Mouse (Mus musculus) heart, embryonic 16.5 days (tissue): ENCODE data around the gene Wdr4. TPM values are rescaled to one million over a fixed set of nuclear protein-coding genes. Genes with fewer than 3 reads are reported as not detected.
A peak's percentile ranks its signal among the peaks of the same experiment; 100 is the strongest.

Experiments
- ATAC-seq: fragments of 200-750 bp; cut with Nextera tagmentation; replicated peaks from 2 replicates; pipeline ENCODE4 v1.8.0; 2017; ENCODE audit warnings: moderate number of reproducible peaks; ENCODE audit not compliant: insufficient read depth, low FRiP score; ENCODE audit errors: extremely low read depth
- H3K27ac ChIP-seq: fragments of 300-500 bp; sonication (generic); 2 replicates; pipeline ENCODE4 v1.5.1; 2014; ENCODE audit warnings: mild to moderate bottlenecking, low read length, control low read depth, moderate library complexity
- H3K27me3 ChIP-seq: fragments of 300-500 bp; sonication (generic); 2 replicates; pipeline ENCODE4 v1.6.1; 2014; ENCODE audit warnings: low read length, mixed read lengths; ENCODE audit not compliant: control insufficient read depth, insufficient read depth
- H3K36me3 ChIP-seq: fragments of 300-500 bp; sonication (generic); 2 replicates; pipeline ENCODE4 v1.6.1; 2014; ENCODE audit not compliant: control insufficient read depth, insufficient read depth
- H3K4me1 ChIP-seq: fragments of 300-500 bp; sonication (generic); 2 replicates; pipeline ENCODE4 v1.6.1; 2014; ENCODE audit warnings: low read length, mixed read lengths; ENCODE audit not compliant: control insufficient read depth, insufficient read depth
- H3K4me2 ChIP-seq: fragments of 300-500 bp; sonication (generic); 2 replicates; pipeline ENCODE4 v1.6.1; 2014; ENCODE audit warnings: low read depth, mild to moderate bottlenecking, control low read depth, low read length
- H3K4me3 ChIP-seq: fragments of 300-500 bp; sonication (generic); 2 replicates; pipeline ENCODE4 v1.5.1; 2014; ENCODE audit warnings: mild to moderate bottlenecking, control low read depth, low read length
- H3K9ac ChIP-seq: fragments of 300-500 bp; sonication (generic); 2 replicates; pipeline ENCODE4 v1.6.1; 2014; ENCODE audit warnings: low read length, control low read depth
- H3K9me3 ChIP-seq: fragments of 300-500 bp; sonication (generic); replicated peaks from 2 replicates; pipeline ENCODE4 v1.6.1; 2016; ENCODE audit warnings: low read length; ENCODE audit not compliant: control insufficient read depth
- WGBS: fragments of 180-500 bp; shearing (Covaris S2); extraction: QIAGEN DNeasy Blood & Tissue Kit; methylation state at CpG from one replicate; pipeline ENCODE4 v1.1.7; 2014; 5-methylcytosine and 5-hydroxymethylcytosine counted together
- polyA plus RNA-seq: library from polyadenylated mRNA; unstranded; fragments of >200 nt; fragmentation: Nextera tagmentation; extraction: Ambion mirVana; gene quantifications from 2 replicates; pipeline ENCODE4 v1.2.1, GENCODE M21; 2015

Wdr4 gene
- 20.2 and 21.8 TPM in 2 replicates for polyA plus RNA-seq

DNA sequence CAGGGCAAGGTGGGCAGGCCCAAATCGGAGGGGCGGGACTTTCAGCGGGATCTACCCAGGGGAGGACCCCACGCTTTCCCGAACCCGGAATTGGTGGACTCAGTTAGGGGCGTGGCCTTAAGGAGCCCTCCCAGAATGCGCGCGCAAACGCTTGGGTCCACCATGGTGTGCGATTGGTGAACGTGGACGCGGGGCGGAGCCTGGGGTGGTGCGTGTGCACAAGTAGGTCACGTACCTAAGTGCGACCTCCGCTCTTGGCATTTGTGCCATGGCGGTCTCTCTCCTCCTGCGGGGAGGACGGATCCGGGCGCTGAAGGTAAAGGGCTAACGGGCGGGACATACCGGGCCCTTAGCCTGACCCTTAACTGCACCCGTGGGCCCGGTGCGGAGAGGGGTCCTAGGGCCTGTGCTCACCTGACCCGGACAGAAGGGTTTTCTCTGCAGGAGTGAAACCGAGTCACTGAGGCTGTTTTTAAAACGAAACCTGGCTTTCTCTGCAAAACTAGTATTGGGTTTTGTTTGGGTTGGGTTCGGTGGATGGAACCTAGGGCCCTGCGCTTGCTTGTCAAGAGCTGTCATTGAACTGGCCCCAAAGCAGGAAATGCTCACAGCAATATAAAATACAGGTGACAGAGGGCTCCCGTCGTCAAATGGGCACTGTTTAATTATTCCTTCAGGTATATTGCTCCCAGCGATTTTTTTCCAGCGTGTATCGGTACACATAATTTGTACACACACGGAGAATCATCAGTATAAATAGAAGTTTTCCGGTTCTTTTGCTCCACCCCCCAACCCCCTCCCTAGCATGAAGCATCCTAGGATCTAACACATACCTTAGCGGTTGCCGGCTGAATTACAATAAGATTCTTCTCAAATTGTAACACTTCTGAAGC is at the start of gene Wdr4, which contains the start of gene Ndufv3:
Wdr4 (minus strand) TSS at position 35 of the 893 bp plus-strand sequence.
Ndufv3 (plus strand) TSS at position 170 of the 893 bp plus-strand sequence.
- no peaks in the 10 kb centered on the region for H3K9me3 ChIP-seq
- ATAC-seq = peak; percentile 98
- peak within 1 kb of the TSS; percentile 96 for H3K9ac ChIP-seq
- H3K36me3 ChIP-seq = peaks cover 15% of the 10 kb centered on the region
- peak within 1 kb of the TSS; percentile 70 for H3K4me2 ChIP-seq
- no peaks in the 10 kb centered on the region for H3K27me3 ChIP-seq
- peak within 1 kb of the TSS; percentile 95 for H3K27ac ChIP-seq
- under 1% methylated on average over 45 of the region's 45 CpGs for WGBS
- peak within 1 kb of the TSS; percentile 99 for H3K4me3 ChIP-seq
- H3K4me1 ChIP-seq = peaks cover 21% of the 10 kb centered on the region

- 60% methylated on average over 6 of the region's 6 CpGs for WGBS
- Histone ChIP-seq H3K27ac (peak overlapping the region; percentile 98; the same call in 1 of the 2 replicates), H3K4me1 (peaks cover 39% of the 10 kb centered on the region), H3K4me3 (peak overlapping the region; percentile 80), H3K9me3 (no peaks in the 10 kb centered on the region), H3K9ac (peak overlapping the region; percentile 93), H3K36me3 (no peaks in the 10 kb centered on the region), H3K27me3 (no peaks in the 10 kb centered on the region), H3K4me2 (peak overlapping the region; percentile 88)
- no peak for ATAC-seq
Measured at GRCm38 (mm10) chr17:31566276-31566675, 46.5 kb upstream of the Wdr4 start.

GRCm38 (mm10) chr17:31565141-31566056 is 45.6 kb upstream of the Wdr4 start:
- peak overlapping the region; percentile 80 for H3K4me3 ChIP-seq
- peak overlapping the region; percentile 98 for H3K27ac ChIP-seq
- no peaks in the 10 kb centered on the region for H3K27me3 ChIP-seq
- H3K36me3 ChIP-seq = no peaks in the 10 kb centered on the region
- H3K9ac ChIP-seq = peak overlapping the region; percentile 93
- WGBS = under 1% methylated on average over 88 of the region's 88 CpGs
- ATAC-seq = peak; percentile 35
- H3K4me1 ChIP-seq = peaks cover 34% of the 10 kb centered on the region
- H3K4me2 ChIP-seq = peak overlapping the region; percentile 88
- H3K9me3 ChIP-seq = no peaks in the 10 kb centered on the region

DNA sequence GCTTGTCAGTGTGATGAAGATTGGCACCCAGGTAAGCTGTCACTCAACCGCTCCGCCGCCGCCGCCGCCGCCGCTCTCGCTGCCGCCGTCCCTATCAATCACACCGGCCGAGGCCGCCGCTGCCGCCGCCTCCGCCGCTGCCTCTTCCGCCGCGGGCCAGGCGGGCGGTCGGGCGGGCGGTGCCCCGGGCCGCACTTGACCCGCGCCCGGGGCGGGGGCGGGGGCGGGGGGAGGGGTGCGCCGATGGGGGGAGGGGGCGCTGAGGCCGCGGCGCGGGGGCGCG is 45.0 kb upstream of the Wdr4 start:
- H3K4me1 ChIP-seq = peaks cover 34% of the 10 kb centered on the region
- 0% methylated on average over 22 of the region's 44 CpGs for WGBS
- peak overlapping the region; percentile 80 for H3K4me3 ChIP-seq
- H3K27me3 ChIP-seq = no peaks in the 10 kb centered on the region
- H3K4me2 ChIP-seq = peak overlapping the region; percentile 88
- H3K36me3 ChIP-seq = no peaks in the 10 kb centered on the region
- ATAC-seq = no peak
- H3K27ac ChIP-seq = peak overlapping the region; percentile 98
- H3K9me3 ChIP-seq = no peaks in the 10 kb centered on the region
- peak overlapping the region; percentile 93 for H3K9ac ChIP-seq

GRCm38 (mm10) chr17:31564015-31564857 is 44.5 kb upstream of the Wdr4 start, which contains the start of gene Pknox1:
Gene Pknox1 (plus strand): TSS chr17:31564734.
- peak within 1 kb of the TSS; percentile 88 for H3K4me2 ChIP-seq
- ATAC-seq = peak; percentile 96
- H3K36me3 ChIP-seq = no peaks in the 10 kb centered on the region
- peak within 1 kb of the TSS; percentile 93 for H3K9ac ChIP-seq
- no peaks in the 10 kb centered on the region for H3K27me3 ChIP-seq
- H3K4me3 ChIP-seq = peak within 1 kb of the TSS; percentile 80
- H3K9me3 ChIP-seq = no peaks in the 10 kb centered on the region
- WGBS = under 1% methylated on average over 58 of the region's 72 CpGs
- H3K27ac ChIP-seq = peak within 1 kb of the TSS; percentile 98
- peaks cover 31% of the 10 kb centered on the region for H3K4me1 ChIP-seq

- Histone ChIP-seq H3K4me3 (peak overlapping the region; percentile 60), H3K27ac (peak overlapping the region; percentile 93), H3K36me3 (no peaks in the 10 kb centered on the region), H3K27me3 (no peaks in the 10 kb centered on the region), H3K9ac (peak overlapping the region; percentile 79), H3K4me2 (peak overlapping the region; percentile 83), H3K9me3 (no peaks in the 10 kb centered on the region), H3K4me1 (peaks cover 27% of the 10 kb centered on the region)
- ATAC-seq = no peak
- 13% methylated on average over 12 of the region's 12 CpGs for WGBS
Measured at GRCm38 (mm10) chr17:31563632-31564014, 43.8 kb upstream of the Wdr4 start.

GRCm38 (mm10) chr17:31559021-31559789 is 39.4 kb upstream of the Wdr4 start:
- WGBS = 83% methylated on average over 11 of the region's 11 CpGs
- no peak for ATAC-seq
- no peak overlapping the region for H3K9ac ChIP-seq
- H3K4me3 ChIP-seq = no peak overlapping the region
- H3K9me3 ChIP-seq = no peaks in the 10 kb centered on the region
- peaks cover 10% of the 10 kb centered on the region; the same call in 1 of the 2 replicates for H3K4me1 ChIP-seq
- H3K4me2 ChIP-seq = no peak overlapping the region
- no peak overlapping the region for H3K27ac ChIP-seq
- no peaks in the 10 kb centered on the region for H3K36me3 ChIP-seq
- no peaks in the 10 kb centered on the region for H3K27me3 ChIP-seq
